Mouse (Mus musculus) gonadal fat pad, adult 2 months (tissue): Measurements from ENCODE around the gene Fam178b. TPM values are rescaled to one million over a fixed set of nuclear protein-coding genes. Genes with fewer than 3 reads are reported as not detected.

Source experiments
- DNase-seq: peaks from one replicate; pipeline ENCODE4 v3.0.0-alpha.2; 2012; ENCODE audit warnings: low read depth
- polyA plus RNA-seq: library from polyadenylated mRNA; depleted of rRNA; stranded (reverse); fragments of >200 nt; gene quantifications from 2 replicates; pipeline ENCODE4 v1.2.3, GENCODE M21; 2012

The Fam178b gene
- polyA plus RNA-seq, 1 experiment = 10.5 TPM

DNA sequence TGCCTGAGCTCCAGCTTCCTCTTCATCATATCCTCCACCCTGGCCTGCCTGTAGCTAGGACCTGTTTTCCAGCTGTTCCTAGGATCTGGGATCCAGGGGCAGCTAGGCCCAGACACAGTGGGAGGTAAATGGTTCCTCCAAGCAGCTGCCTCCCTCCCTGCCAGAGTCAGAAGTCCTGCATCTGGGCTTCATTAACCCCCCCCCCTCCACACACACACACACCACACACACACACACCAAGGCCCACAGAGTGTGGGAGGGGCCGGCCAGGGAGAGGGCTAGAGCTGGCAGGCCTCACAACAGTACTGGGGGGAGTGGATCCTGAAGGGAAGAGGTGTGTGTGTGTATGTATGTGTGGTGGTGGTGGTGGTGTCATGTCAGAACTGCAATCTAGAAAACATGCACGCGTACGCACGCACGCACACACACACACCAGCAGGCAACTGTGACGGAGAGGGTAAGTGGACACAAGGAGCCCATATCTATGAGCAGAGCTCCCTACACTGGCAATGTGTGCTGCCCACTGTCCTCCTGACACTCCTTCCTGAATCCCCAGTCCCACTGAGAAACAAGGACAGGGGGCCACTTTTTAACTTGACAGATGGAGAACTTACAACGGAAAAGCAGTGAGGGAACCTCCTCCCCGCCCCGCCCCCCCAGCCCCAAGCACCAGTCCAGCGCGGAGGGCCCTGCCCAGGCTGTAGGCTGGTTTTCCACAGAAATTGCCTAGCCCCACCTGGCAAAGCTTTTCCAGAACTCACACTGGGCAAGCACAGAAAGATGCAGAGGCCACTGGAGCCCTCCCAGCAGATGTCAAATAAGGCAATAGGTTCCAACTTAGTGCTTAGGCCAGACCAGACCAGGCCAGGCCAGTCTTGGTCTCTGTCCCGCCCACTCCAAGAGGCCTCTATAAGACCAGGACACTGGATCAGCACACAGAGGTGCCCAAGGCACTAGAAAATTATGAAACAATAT, 94.2 kb downstream of the Fam178b start:
- DNase-seq = no peak

DNA sequence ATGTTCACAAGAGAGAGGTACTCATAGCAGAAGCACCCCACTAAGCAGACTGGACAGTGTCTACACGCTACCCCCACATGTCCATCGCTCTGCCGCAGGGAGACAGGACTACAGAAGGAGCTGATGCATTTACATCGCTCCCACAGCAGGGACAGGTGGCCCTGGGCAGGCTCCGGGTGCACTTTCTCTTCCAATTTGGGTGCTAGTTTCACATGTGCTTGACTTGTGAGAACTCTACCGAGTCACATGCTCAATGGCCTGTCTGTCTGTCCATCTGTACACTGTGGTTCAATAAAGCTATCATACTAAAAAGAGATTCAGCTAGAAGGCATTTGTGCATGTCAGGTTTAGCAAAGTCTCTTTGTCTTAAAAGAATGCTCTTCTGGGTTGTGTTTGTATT, 95.1 kb downstream of the Fam178b start:
- no peak for DNase-seq

GRCm38 (mm10) chr1:36586288-36586687, 96.7 kb downstream of the Fam178b start:
- no peak for DNase-seq

DNA sequence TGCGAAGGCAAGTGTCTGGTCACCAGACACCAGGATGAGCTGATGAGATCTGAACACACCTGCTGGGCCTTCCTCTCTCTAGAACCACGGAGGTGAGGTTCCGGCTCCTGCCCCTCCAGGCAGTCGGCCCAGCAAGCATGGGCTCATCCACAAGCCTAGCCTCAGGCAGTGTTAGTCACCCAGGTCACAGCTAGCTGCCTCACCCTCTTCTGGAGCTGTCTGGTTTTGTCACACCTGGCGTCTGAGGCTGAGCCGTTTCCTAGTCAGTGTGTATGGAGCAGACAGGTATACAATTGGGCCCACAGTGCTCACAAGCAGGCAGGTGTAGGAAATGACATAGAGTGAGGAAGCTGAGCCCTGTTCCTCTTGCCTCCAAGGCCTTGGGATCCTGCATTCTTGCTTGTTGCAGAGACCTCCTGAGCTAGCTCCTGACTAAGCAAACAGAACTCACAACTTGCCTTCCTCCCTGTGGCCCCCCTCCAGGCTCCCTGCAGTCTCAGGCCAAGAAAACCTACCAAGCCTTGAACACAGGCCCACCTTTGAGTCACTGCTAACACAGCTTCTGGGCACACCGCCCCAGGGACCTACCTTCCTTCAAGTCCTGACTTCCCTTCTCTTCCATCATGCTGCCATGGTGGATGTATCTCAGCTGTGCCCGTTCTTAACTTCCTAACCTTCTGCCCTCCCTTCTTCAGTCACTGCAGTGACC, 99.4 kb downstream of the Fam178b start:
- no peak for DNase-seq

GRCm38 (mm10) chr1:36582211-36582610, 100.8 kb downstream of the Fam178b start:
- no peak for DNase-seq

- DNase-seq = no peak
These were observed 101.7 kb downstream of the Fam178b start for GRCm38 (mm10) chr1:36581260-36581659.

- no peak for DNase-seq
These were observed 102.4 kb downstream of the Fam178b start for GRCm38 (mm10) chr1:36580384-36581207.

DNA sequence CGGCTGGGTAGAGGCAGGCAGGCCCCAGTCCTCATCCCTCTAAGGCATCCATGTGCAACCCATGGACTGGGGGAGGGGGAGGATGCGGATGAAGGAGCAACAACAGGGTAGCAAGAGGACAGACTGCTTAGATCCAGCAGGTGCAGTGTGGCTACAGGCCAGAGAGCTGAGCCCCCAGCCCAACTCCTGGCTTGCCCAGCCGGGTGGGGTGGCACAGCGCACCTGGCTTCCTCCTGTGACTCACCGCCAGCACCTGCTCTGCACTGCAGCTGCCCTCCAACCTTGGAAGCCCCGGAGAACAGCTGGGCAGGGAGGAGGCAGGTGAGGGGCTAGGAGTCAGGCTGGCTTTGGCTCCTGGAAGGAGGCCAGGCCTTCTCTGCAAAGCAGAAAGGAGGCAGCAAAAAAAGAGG, 103.0 kb downstream of the Fam178b start:
- DNase-seq = no peak

DNA sequence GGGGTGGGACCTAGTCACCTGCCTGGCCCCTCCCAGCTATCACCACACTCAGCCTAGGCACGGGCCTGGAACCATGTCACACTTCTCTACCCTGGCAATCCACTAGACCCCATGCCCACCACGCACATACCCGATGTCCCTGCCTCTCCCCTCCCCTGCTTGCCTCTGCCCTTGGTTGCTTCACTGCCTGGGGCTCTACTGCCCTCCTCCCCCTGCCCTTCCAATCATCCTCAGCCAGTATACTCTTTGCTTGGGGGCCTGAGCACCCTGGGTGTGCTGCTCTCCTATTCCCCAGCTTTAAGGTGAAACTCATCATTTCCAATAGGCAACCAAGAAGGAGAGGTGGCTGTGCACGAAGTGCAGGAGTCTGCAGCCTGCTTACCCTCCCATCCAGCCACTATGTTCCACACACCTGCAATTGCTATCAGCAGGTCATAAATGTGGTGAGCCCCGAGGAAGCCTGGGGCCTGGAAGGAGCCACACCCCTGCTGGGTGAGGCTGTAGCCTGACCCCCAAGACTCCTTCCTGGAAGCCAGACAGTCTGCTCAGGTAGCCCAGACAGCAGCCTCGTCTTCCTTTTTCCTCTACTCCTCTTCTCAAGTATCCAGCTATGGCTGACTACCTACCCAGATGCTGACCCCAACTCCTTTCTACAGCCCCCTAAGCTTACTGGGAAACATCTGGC, 105.8 kb downstream of the Fam178b start:
- no peak for DNase-seq

GRCm38 (mm10) chr1:36575347-36575746, 107.6 kb downstream of the Fam178b start:
- no peak for DNase-seq

DNA sequence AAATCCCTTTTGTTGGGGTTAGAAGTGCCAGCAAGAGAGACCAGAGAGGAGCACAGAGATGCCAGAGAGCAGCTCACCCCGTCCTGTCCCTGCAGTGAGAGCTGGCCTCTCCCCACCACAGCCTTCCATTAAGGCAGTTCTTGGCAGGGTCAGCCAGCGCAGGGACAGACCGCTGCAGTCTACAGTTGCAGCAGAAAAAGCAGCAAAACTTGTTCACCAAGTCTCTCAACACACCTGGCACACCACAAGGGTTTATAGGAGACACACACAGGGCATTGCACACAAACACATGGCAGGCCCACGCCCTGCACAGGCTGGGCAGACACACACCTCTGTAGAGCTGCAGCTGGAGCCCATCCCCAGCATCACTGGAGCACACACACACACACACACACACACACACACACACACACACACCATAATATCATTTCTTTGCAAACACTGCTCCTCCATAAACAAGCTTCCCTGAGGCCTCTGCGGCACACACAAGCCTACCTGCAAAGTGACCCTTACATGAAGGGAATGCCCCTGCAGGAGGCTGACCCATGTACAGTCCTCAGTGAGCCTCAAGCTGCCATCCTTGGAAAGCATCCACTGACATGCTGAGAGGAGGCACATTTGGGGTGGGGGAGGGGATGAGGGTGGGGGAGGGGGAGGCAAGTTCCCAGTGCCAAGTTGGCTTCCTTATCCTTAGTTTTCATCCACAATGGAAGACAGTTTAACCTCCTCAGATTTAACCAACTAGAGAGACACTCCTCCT, 108.6 kb downstream of the Fam178b start:
- DNase-seq = no peak

DNA sequence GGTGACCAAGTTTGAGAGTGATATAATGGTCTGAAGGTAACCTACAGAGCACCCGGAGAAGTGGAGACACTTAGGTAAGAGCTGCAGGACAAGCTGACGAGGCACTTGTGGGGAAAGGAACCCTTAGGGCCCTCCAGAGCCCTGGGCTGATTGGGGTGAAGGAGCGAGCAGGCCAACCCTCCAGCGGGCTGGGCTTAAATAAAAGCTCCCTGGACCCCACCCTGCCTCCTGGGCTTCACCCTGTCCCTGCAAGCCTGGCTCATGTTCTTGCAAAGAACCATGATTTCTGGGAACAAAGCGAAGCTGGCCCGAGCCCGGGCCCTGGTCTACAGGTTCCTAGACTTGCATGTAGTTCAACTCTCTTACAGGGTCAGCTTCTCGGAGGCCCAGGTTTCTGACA, 109.5 kb downstream of the Fam178b start:
- no peak for DNase-seq

DNA sequence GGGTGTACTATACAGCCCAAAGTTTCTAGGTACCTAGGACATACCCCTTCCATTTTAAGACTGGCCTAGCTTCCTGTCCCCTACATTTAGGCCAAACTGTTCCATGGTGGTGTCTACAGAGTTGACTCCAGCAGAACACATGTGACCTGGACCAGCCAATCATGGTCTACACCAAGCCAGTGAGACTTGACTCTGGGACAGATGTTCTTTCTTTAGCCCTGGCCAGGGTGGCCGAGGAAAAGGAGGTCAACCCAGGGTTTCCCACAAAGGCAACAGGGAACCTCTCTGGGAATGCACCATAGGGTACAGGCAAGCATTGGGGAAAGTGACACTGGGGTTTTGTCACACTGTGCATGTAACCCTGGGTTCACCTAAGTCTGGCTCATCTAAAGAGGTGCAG, 110.3 kb downstream of the Fam178b start:
- DNase-seq = no peak

GRCm38 (mm10) chr1:36572140-36572700, 110.8 kb downstream of the Fam178b start:
- no peak for DNase-seq

DNA sequence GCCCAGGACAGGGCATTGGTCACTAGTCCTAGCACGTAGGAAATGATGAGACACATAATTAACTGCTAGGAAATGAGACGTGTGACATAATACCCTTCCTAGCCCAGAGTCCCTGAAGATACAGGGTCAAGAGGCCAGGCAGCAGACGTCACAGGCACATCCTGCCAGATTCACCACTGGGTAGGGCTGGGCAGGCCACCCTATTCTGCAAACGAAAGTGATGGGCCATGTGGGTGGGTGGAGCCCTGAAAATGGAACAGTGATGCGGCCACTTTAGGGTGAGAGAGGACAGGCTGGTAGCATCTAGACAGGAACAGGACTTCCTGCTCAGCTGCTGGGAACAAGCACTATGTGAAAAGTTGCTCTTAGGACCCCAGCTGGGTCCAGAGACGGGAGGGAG, 111.4 kb downstream of the Fam178b start:
- no peak for DNase-seq

DNA sequence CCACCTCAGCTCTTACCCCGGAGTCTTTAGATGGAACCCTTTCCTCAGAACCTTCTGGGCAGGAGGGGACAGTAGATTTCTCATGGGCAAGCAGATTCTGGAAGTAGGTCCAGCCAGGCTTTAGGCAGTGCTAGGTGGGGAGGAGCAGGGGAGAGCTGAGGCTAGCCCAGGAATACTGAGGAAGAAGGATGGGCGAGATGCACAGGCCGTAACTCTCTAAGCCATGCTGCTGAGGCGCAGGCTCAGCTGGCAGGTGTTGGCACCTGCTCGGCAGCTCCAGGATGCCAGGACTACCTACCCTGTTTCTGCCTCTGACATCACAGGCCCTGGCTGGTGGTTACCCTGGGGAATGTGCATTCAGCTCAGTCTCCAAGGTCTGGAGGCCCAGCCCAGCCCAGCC, 112.7 kb downstream of the Fam178b start:
- no peak for DNase-seq

DNA sequence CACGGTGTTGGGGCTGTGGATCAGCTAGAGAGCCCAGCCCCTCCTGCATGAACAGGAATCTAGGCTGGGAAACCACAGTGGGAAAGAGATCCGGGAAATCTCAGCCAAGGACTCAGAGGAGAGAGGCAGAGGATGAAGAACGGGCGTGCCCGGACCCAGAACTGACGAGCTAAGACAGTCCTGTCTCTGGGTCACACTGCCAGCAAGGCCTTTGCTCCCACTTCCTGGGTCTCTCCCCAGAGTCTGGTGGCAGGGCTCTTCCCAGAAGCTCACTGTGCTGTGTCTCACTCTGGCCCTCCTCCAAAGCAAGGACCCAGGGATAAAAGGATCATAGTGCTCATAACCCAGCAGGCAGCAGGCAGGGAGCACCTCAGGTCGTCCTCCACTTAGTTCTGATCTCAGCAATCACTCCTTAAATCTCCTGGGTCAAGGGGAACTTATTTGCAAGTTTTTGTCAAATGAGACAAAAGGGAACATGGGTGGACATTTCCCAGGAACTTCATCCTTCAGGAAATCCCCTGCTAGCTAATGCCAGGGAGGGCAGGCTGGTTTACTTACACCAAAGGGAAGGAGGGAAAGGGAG, 113.2 kb downstream of the Fam178b start:
- no peak for DNase-seq

- no peak for DNase-seq
These were observed 114.2 kb downstream of the Fam178b start for GRCm38 (mm10) chr1:36568776-36569175.

GRCm38 (mm10) chr1:36567818-36568603, 115.0 kb downstream of the Fam178b start:
- DNase-seq = no peak
